Mouse (Mus musculus): ENCODE measurements around the gene Myo18b. TPM values are rescaled to one million over a fixed set of nuclear protein-coding genes. Genes with fewer than 3 reads are reported as not detected.

Myo18b gene
- polyA plus RNA-seq, 1 experiment, result not detected

GRCm38 (mm10) chr5:112645535-112645934, 250.6 kb downstream of the Myo18b start:
- Histone ChIP-seq H3K4me1 (ENCODE audit: control insufficient read depth, insufficient read depth, low read length) (no peaks in the 10 kb centered on the region; the same call in 1 of the 2 replicates), H3K4me3 (ENCODE audit: insufficient read depth, low read length) (no peak overlapping the region), H3K27ac (ENCODE audit: insufficient read depth, low read length) (no peak overlapping the region)
- TF ChIP-seq CTCF (IDR thresholded peaks at IDR 0.05; ENCODE audit: borderline replicate concordance, insufficient read depth, low read length) (no peak), POLR2A (IDR thresholded peaks at IDR 0.05; ENCODE audit: low read depth, low read length) (no peak)

DNA sequence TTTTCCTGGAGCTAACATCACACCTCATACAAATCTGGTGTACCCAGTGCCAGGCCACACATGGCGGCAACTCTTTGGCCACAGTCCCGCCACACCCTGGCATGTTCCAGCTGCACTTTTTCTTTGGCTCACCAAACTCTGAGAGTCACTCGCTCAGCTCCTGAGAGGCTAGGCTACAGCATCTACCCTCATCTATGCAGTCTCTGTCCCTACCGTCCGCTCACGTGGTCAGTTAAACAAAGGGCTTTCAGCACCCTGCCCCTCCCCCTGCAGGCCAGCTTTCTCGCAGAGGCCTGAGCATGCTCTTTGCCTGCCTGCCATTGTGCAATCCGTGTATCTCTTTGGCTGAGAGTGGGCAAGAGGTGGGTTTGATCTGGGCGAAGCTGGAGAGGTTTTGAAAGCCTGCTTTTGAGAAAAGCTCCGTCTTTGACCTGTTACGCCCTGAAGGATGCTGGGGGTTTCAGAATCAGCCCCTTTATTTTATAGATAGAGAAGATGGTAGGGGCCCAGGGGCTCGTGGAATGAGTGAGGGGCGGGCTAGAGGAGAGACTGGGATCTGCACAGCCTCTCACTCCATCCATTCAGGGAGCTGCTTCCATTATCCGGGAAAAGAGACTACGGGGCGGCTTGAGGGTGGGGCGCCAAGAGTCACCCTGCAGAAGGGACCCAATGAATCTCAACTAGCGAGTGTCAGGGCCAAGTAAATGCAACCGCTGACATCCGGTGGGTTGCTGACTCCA, 252.5 kb downstream of the Myo18b start:
- H3K27ac ChIP-seq (ENCODE audit: insufficient read depth, low read length), result no peak overlapping the region
- no peaks in the 10 kb centered on the region; the same call in 1 of the 2 replicates for H3K4me1 ChIP-seq (ENCODE audit: control insufficient read depth, insufficient read depth, low read length)
- no peak overlapping the region for H3K4me3 ChIP-seq (ENCODE audit: insufficient read depth, low read length)
- TF ChIP-seq POLR2A (IDR thresholded peaks at IDR 0.05; ENCODE audit: low read depth, low read length) (no peak), CTCF (IDR thresholded peaks at IDR 0.05; ENCODE audit: borderline replicate concordance, insufficient read depth, low read length) (no peak)

DNA sequence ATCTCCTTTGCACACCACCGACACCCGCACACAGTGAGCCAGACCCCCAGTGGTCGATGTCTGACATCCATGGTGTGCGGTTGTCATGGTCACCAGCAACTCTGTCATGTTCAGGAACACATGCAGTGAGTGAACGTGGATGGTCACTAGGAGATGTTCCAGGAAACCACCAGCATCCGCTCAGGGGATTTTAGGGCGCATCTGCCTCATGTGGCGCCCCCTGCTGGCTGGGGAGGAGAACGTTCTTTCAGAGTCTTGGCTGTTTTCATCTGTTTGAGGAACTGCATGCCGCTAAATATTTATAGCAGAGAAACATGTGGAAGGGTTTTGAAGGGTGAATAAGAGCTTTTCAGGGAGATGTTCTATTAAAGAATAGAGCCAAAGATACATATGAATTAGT, 253.4 kb downstream of the Myo18b start:
- Histone ChIP-seq H3K27ac (ENCODE audit: insufficient read depth, low read length) (no peak overlapping the region), H3K4me1 (ENCODE audit: control insufficient read depth, insufficient read depth, low read length) (no peaks in the 10 kb centered on the region; the same call in 1 of the 2 replicates), H3K4me3 (ENCODE audit: insufficient read depth, low read length) (no peak overlapping the region)
- TF ChIP-seq POLR2A (IDR thresholded peaks at IDR 0.05; ENCODE audit: low read depth, low read length), result no peak
- peak; percentile 18; the same call in 1 of the 2 replicates for TF ChIP-seq CTCF (IDR thresholded peaks at IDR 0.05; ENCODE audit: borderline replicate concordance, insufficient read depth, low read length)

- H3K27ac ChIP-seq (ENCODE audit: insufficient read depth, low read length), result no peak overlapping the region
- no peaks in the 10 kb centered on the region; the same call in 1 of the 2 replicates for H3K4me1 ChIP-seq (ENCODE audit: control insufficient read depth, insufficient read depth, low read length)
- TF ChIP-seq POLR2A (IDR thresholded peaks at IDR 0.05; ENCODE audit: low read depth, low read length) (no peak), CTCF (IDR thresholded peaks at IDR 0.05; ENCODE audit: borderline replicate concordance, insufficient read depth, low read length) (no peak)
- no peak overlapping the region for H3K4me3 ChIP-seq (ENCODE audit: insufficient read depth, low read length)
Observed at GRCm38 (mm10) chr5:112641770-112642169, 254.4 kb downstream of the Myo18b start.

GRCm38 (mm10) chr5:112641131-112641530, 255.0 kb downstream of the Myo18b start:
- Histone ChIP-seq H3K27ac (ENCODE audit: insufficient read depth, low read length) (no peak overlapping the region), H3K4me1 (ENCODE audit: control insufficient read depth, insufficient read depth, low read length) (no peaks in the 10 kb centered on the region; the same call in 1 of the 2 replicates), H3K4me3 (ENCODE audit: insufficient read depth, low read length) (no peak overlapping the region)
- TF ChIP-seq POLR2A (IDR thresholded peaks at IDR 0.05; ENCODE audit: low read depth, low read length) (no peak), CTCF (IDR thresholded peaks at IDR 0.05; ENCODE audit: borderline replicate concordance, insufficient read depth, low read length) (no peak)

GRCm38 (mm10) chr5:112640651-112641050, 255.5 kb downstream of the Myo18b start:
- Histone ChIP-seq H3K4me1 (ENCODE audit: control insufficient read depth, insufficient read depth, low read length) (no peaks in the 10 kb centered on the region; the same call in 1 of the 2 replicates), H3K4me3 (ENCODE audit: insufficient read depth, low read length) (no peak overlapping the region), H3K27ac (ENCODE audit: insufficient read depth, low read length) (no peak overlapping the region)
- TF ChIP-seq CTCF (IDR thresholded peaks at IDR 0.05; ENCODE audit: borderline replicate concordance, insufficient read depth, low read length) (no peak), POLR2A (IDR thresholded peaks at IDR 0.05; ENCODE audit: low read depth, low read length) (no peak)

Other genes with a start within 250 kb of the Myo18b start
- gene Grk3, start 119.4 kb upstream of the Myo18b start, polyA plus RNA-seq (2011; ENCODE audit: insufficient read length, low read depth, missing spikeins), result 0.35 and 0.74 TPM in 2 replicates
- not detected in 2 replicates for gene Crybb2, start 173.8 kb upstream of the Myo18b start, polyA plus RNA-seq (2011; ENCODE audit: insufficient read length, low read depth, missing spikeins)
- 1.3 TPM in 1 of 2 replicates, not detected in the other for gene Crybb3, start 185.2 kb upstream of the Myo18b start, polyA plus RNA-seq (2011; ENCODE audit: insufficient read length, low read depth, missing spikeins)

Data from embryonic fibroblast, embryonic 13.5 days (primary cell).